Mouse (Mus musculus): ENCODE measurements at regions not wholly inside any gene's neighbourhood (a gene's known extent, or its start where the extent isn't known, plus 50 kb on each side); places are given as distances from the start of the nearest gene placed in this dataset.

- H3K4me1 ChIP-seq (ENCODE audit: control insufficient read depth, insufficient read depth, low read length): no peaks in the 10 kb centered on the region
- H3K27me3 ChIP-seq (ENCODE audit: control insufficient read depth, insufficient read depth, low read length, poor library complexity, severe bottlenecking): no peaks in the 10 kb centered on the region
- no peak overlapping the region for H3K27ac ChIP-seq (ENCODE audit: insufficient read depth, low read length)
- H3K9me3 ChIP-seq (replicated peaks; ENCODE audit: control insufficient read depth, insufficient read depth, low read length, poor library complexity, severe bottlenecking): no peaks in the 10 kb centered on the region
- TF ChIP-seq CTCF (IDR thresholded peaks at IDR 0.05; ENCODE audit: low read depth, low read length): no peak
- TF ChIP-seq EP300 (IDR thresholded peaks at IDR 0.05; ENCODE audit: insufficient read depth, low read depth, low read length): no peak
- TF ChIP-seq POLR2A (IDR thresholded peaks at IDR 0.05; ENCODE audit: insufficient read depth, low read length): no peak
- H3K9ac ChIP-seq (ENCODE audit: low read depth, poor library complexity, severe bottlenecking): no peak overlapping the region
- H3K36me3 ChIP-seq (ENCODE audit: control insufficient read depth, insufficient read depth, low read length, poor library complexity, severe bottlenecking): no peaks in the 10 kb centered on the region
- H3K4me3 ChIP-seq (ENCODE audit: low read depth, low read length): no peak overlapping the region
Observed at GRCm38 (mm10) chr1:47378795-47379194, 486.1 kb upstream of the Slc39a10 start.

- H3K4me3 ChIP-seq (ENCODE audit: low read depth, low read length): no peak overlapping the region
- no peaks in the 10 kb centered on the region for H3K4me1 ChIP-seq (ENCODE audit: control insufficient read depth, insufficient read depth, low read length)
- TF ChIP-seq CTCF (IDR thresholded peaks at IDR 0.05; ENCODE audit: low read depth, low read length): no peak
- TF ChIP-seq EP300 (IDR thresholded peaks at IDR 0.05; ENCODE audit: insufficient read depth, low read depth, low read length): no peak
- no peak for TF ChIP-seq POLR2A (IDR thresholded peaks at IDR 0.05; ENCODE audit: insufficient read depth, low read length)
- no peak overlapping the region for H3K27ac ChIP-seq (ENCODE audit: insufficient read depth, low read length)
- H3K9ac ChIP-seq (ENCODE audit: low read depth, poor library complexity, severe bottlenecking): no peak overlapping the region
- H3K36me3 ChIP-seq (ENCODE audit: control insufficient read depth, insufficient read depth, low read length, poor library complexity, severe bottlenecking): no peaks in the 10 kb centered on the region
- H3K27me3 ChIP-seq (ENCODE audit: control insufficient read depth, insufficient read depth, low read length, poor library complexity, severe bottlenecking): no peaks in the 10 kb centered on the region
- no peaks in the 10 kb centered on the region for H3K9me3 ChIP-seq (replicated peaks; ENCODE audit: control insufficient read depth, insufficient read depth, low read length, poor library complexity, severe bottlenecking)
Observed at GRCm38 (mm10) chr1:47339718-47340439, 447.2 kb upstream of the Slc39a10 start.

DNA sequence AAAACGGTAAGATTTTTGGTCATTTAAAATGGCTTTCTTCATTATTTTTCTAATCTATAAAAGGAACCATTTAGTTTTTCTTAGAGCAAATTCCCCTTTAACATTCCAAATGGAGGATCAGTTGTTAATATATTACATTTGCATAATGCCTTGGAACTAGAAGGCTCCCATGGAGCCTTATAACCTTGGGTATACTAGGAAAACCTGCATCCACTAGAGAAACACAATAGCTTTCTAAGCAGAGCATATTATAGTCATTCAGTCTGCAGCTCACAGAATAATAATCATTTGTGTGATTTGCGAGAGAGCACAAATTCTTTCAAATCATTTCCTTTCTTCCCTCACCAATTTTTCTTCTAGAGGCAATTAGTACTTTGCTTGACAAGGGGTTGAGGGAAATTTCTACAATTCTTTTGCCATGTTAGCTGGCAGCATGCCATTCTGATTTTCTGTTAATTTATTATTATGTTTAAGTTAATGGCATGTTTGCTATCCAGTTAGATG lies 418.0 kb upstream of the Slc39a10 start:
- Histone ChIP-seq H3K4me3 (ENCODE audit: low read depth, low read length) (no peak overlapping the region), H3K36me3 (ENCODE audit: control insufficient read depth, insufficient read depth, low read length, poor library complexity, severe bottlenecking) (no peaks in the 10 kb centered on the region), H3K4me1 (ENCODE audit: control insufficient read depth, insufficient read depth, low read length) (no peaks in the 10 kb centered on the region), H3K9ac (ENCODE audit: low read depth, poor library complexity, severe bottlenecking) (no peak overlapping the region), H3K27ac (ENCODE audit: insufficient read depth, low read length) (no peak overlapping the region), H3K27me3 (ENCODE audit: control insufficient read depth, insufficient read depth, low read length, poor library complexity, severe bottlenecking) (no peaks in the 10 kb centered on the region), H3K9me3 (replicated peaks; ENCODE audit: control insufficient read depth, insufficient read depth, low read length, poor library complexity, severe bottlenecking) (peaks cover 8% of the 10 kb centered on the region)
- no peak for TF ChIP-seq POLR2A (IDR thresholded peaks at IDR 0.05; ENCODE audit: insufficient read depth, low read length)
- no peak for TF ChIP-seq CTCF (IDR thresholded peaks at IDR 0.05; ENCODE audit: low read depth, low read length)
- no peak for TF ChIP-seq EP300 (IDR thresholded peaks at IDR 0.05; ENCODE audit: insufficient read depth, low read depth, low read length)

DNA sequence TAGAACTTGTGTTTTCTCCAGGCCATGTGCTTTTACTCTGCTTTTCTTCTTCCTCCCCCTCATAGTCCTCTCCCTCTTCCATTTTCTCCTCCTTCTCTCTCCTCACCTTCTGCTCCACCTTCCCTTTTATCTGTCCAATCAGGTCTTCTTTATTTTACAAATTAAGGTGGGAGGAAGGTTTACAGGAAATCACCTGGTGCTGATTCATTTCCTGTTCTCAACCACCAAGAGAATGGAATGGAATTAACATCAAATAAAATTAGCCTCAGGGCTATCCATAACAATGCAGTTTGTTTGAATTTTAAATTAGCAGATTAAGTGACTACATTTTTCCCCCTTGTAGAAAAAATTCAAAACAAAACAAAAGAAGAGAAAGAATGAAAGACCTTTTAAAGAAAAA lies 414.3 kb upstream of the Slc39a10 start:
- H3K4me3 ChIP-seq (ENCODE audit: low read depth, low read length): no peak overlapping the region
- no peak overlapping the region for H3K9ac ChIP-seq (ENCODE audit: low read depth, poor library complexity, severe bottlenecking)
- H3K36me3 ChIP-seq (ENCODE audit: control insufficient read depth, insufficient read depth, low read length, poor library complexity, severe bottlenecking): no peaks in the 10 kb centered on the region
- peaks cover 8% of the 10 kb centered on the region for H3K9me3 ChIP-seq (replicated peaks; ENCODE audit: control insufficient read depth, insufficient read depth, low read length, poor library complexity, severe bottlenecking)
- TF ChIP-seq EP300 (IDR thresholded peaks at IDR 0.05; ENCODE audit: insufficient read depth, low read depth, low read length) (no peak), CTCF (IDR thresholded peaks at IDR 0.05; ENCODE audit: low read depth, low read length) (no peak), POLR2A (IDR thresholded peaks at IDR 0.05; ENCODE audit: insufficient read depth, low read length) (no peak)
- H3K27ac ChIP-seq (ENCODE audit: insufficient read depth, low read length): peak overlapping the region; percentile 56; the same call in 1 of the 2 replicates
- no peaks in the 10 kb centered on the region for H3K4me1 ChIP-seq (ENCODE audit: control insufficient read depth, insufficient read depth, low read length)
- H3K27me3 ChIP-seq (ENCODE audit: control insufficient read depth, insufficient read depth, low read length, poor library complexity, severe bottlenecking): no peaks in the 10 kb centered on the region

DNA sequence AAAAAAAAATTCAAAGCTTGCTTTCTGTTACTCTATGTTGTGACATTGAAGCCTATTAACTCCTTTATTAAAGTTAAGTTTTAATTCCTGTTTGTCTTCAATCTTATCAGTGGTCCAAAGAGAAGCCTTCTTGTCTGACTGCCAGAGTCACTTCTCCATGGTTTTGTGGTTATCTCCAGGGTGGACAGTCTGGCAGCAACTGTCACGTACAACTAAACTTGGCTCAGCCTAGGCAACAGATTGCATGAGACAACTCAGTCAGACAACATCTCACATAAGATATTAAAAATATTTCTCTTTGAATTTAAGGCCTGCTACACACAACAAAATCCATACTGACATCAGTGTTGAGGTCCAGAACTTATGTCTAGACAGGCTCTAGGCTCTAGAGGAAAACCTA lies 406.7 kb upstream of the Slc39a10 start:
- no peak overlapping the region for H3K27ac ChIP-seq (ENCODE audit: insufficient read depth, low read length)
- no peaks in the 10 kb centered on the region for H3K36me3 ChIP-seq (ENCODE audit: control insufficient read depth, insufficient read depth, low read length, poor library complexity, severe bottlenecking)
- no peaks in the 10 kb centered on the region for H3K4me1 ChIP-seq (ENCODE audit: control insufficient read depth, insufficient read depth, low read length)
- H3K27me3 ChIP-seq (ENCODE audit: control insufficient read depth, insufficient read depth, low read length, poor library complexity, severe bottlenecking): no peaks in the 10 kb centered on the region
- no peaks in the 10 kb centered on the region for H3K9me3 ChIP-seq (replicated peaks; ENCODE audit: control insufficient read depth, insufficient read depth, low read length, poor library complexity, severe bottlenecking)
- no peak overlapping the region for H3K4me3 ChIP-seq (ENCODE audit: low read depth, low read length)
- H3K9ac ChIP-seq (ENCODE audit: low read depth, poor library complexity, severe bottlenecking): no peak overlapping the region
- TF ChIP-seq CTCF (IDR thresholded peaks at IDR 0.05; ENCODE audit: low read depth, low read length) (no peak), POLR2A (IDR thresholded peaks at IDR 0.05; ENCODE audit: insufficient read depth, low read length) (no peak), EP300 (IDR thresholded peaks at IDR 0.05; ENCODE audit: insufficient read depth, low read depth, low read length) (no peak)

GRCm38 (mm10) chr1:47285639-47286038 lies 393.0 kb upstream of the Slc39a10 start:
- no peak for TF ChIP-seq EP300 (IDR thresholded peaks at IDR 0.05; ENCODE audit: insufficient read depth, low read depth, low read length)
- no peak for TF ChIP-seq CTCF (IDR thresholded peaks at IDR 0.05; ENCODE audit: low read depth, low read length)
- no peak for TF ChIP-seq POLR2A (IDR thresholded peaks at IDR 0.05; ENCODE audit: insufficient read depth, low read length)
- no peaks in the 10 kb centered on the region for H3K4me1 ChIP-seq (ENCODE audit: control insufficient read depth, insufficient read depth, low read length)
- no peaks in the 10 kb centered on the region for H3K36me3 ChIP-seq (ENCODE audit: control insufficient read depth, insufficient read depth, low read length, poor library complexity, severe bottlenecking)
- H3K27ac ChIP-seq (ENCODE audit: insufficient read depth, low read length): no peak overlapping the region
- H3K4me3 ChIP-seq (ENCODE audit: low read depth, low read length): no peak overlapping the region
- H3K27me3 ChIP-seq (ENCODE audit: control insufficient read depth, insufficient read depth, low read length, poor library complexity, severe bottlenecking): no peaks in the 10 kb centered on the region
- no peak overlapping the region for H3K9ac ChIP-seq (ENCODE audit: low read depth, poor library complexity, severe bottlenecking)
- H3K9me3 ChIP-seq (replicated peaks; ENCODE audit: control insufficient read depth, insufficient read depth, low read length, poor library complexity, severe bottlenecking): no peaks in the 10 kb centered on the region

All from ES-Bruce4 (cell line).